Mouse (Mus musculus) stomach, postnatal 0 days (tissue): Measurements from ENCODE around the gene Eif3m. TPM values are rescaled to one million over a fixed set of nuclear protein-coding genes. Genes with fewer than 3 reads are reported as not detected.

ENCODE experiments used
- ATAC-seq: fragments of 200-750 bp; cut with Nextera tagmentation; 2 replicates; pipeline ENCODE4 v1.8.0; 2017; ENCODE audit not compliant: low FRiP score, low TSS enrichment
- DNase-seq: peaks from one replicate; pipeline ENCODE4 v3.0.0-alpha.2; 2016; ENCODE audit warnings: low spot score
- H3K27ac ChIP-seq: fragments of 300-500 bp; sonication (generic); replicated peaks from 2 replicates; pipeline ENCODE4 v1.5.1; 2014; ENCODE audit warnings: mild to moderate bottlenecking, control low read depth
- H3K27me3 ChIP-seq: fragments of 300-500 bp; sonication (generic); 2 replicates; pipeline ENCODE4 v1.6.1; 2014; ENCODE audit warnings: low read length; ENCODE audit not compliant: control insufficient read depth, insufficient read depth
- H3K36me3 ChIP-seq: fragments of 300-500 bp; sonication (generic); 2 replicates; pipeline ENCODE4 v1.6.1; 2014; ENCODE audit warnings: low read length, mixed read lengths; ENCODE audit not compliant: control insufficient read depth, insufficient read depth
- H3K4me1 ChIP-seq: fragments of 300-500 bp; sonication (generic); replicated peaks from 2 replicates; pipeline ENCODE4 v1.6.1; 2014; ENCODE audit warnings: antibody characterized with exemption; ENCODE audit not compliant: control insufficient read depth, insufficient read depth
- H3K4me2 ChIP-seq: fragments of 300-500 bp; sonication (generic); replicated peaks from 2 replicates; pipeline ENCODE4 v1.6.1; 2014; ENCODE audit warnings: low read depth, mild to moderate bottlenecking, control low read depth, moderate library complexity
- H3K4me3 ChIP-seq: fragments of 300-500 bp; sonication (generic); 2 replicates; pipeline ENCODE4 v1.5.1; 2014; ENCODE audit warnings: low read depth, low read length, control low read depth
- H3K9ac ChIP-seq: fragments of 300-500 bp; sonication (generic); 2 replicates; pipeline ENCODE4 v1.6.1; 2014; ENCODE audit warnings: mild to moderate bottlenecking, low read length, control low read depth, mixed read lengths
- H3K9me3 ChIP-seq: fragments of 300-500 bp; sonication (generic); 2 replicates; pipeline ENCODE4 v1.6.1; 2016; ENCODE audit warnings: low read length; ENCODE audit not compliant: control insufficient read depth
- CTCF ChIP-seq: IDR thresholded peaks from 2 replicates; pipeline ENCODE4 v1.5.1; 2016; ENCODE audit warnings: antibody characterized with exemption, low read depth, mild to moderate bottlenecking, moderate library complexity
- EP300 ChIP-seq: optimal IDR thresholded peaks from 2 replicates; pipeline ENCODE3; 2016; ENCODE audit warnings: antibody characterized with exemption
- WGBS: fragments of 180-500 bp; shearing (Covaris S2); extraction: QIAGEN DNeasy Blood & Tissue Kit; methylation state at CpG from one replicate; pipeline ENCODE4 v1.1.7; 2014; 5-methylcytosine and 5-hydroxymethylcytosine counted together
- polyA plus RNA-seq: library from polyadenylated mRNA; unstranded; fragments of >200 nt; fragmentation: Nextera tagmentation; extraction: Ambion mirVana; gene quantifications from 2 replicates; pipeline ENCODE4 v1.2.1, GENCODE M21; 2015

Gene Eif3m
- polyA plus RNA-seq, 1 experiment from 2014 or later, result 213 TPM

- WGBS, result 62% methylated on average over 4 of the region's 4 CpGs
- no peak overlapping the region for H3K4me2 ChIP-seq
- no peak for TF ChIP-seq CTCF
- TF ChIP-seq EP300, result no peak
- H3K27me3 ChIP-seq, result no peaks in the 10 kb centered on the region
- no peak overlapping the region for H3K4me3 ChIP-seq
- no peak overlapping the region for H3K9ac ChIP-seq
- no peak for DNase-seq
- H3K27ac ChIP-seq, result no peak overlapping the region
- no peaks in the 10 kb centered on the region for H3K9me3 ChIP-seq
- no peaks in the 10 kb centered on the region for H3K36me3 ChIP-seq
- ATAC-seq, result no peak
- H3K4me1 ChIP-seq, result no peaks in the 10 kb centered on the region
These were observed 24.0 kb upstream of the Eif3m start for GRCm38 (mm10) chr2:105040859-105041258.

- DNase-seq (no peak), ATAC-seq (no peak)
- TF ChIP-seq CTCF (no peak), EP300 (no peak)
- no peak overlapping the region for H3K27ac ChIP-seq
- no peaks in the 10 kb centered on the region for H3K9me3 ChIP-seq
- 92% methylated on average over 5 of the region's 5 CpGs for WGBS
- H3K4me2 ChIP-seq, result no peak overlapping the region
- H3K4me3 ChIP-seq, result no peak overlapping the region
- H3K27me3 ChIP-seq, result no peaks in the 10 kb centered on the region
- no peaks in the 10 kb centered on the region for H3K36me3 ChIP-seq
- H3K4me1 ChIP-seq, result no peaks in the 10 kb centered on the region
- H3K9ac ChIP-seq, result no peak overlapping the region
These were observed 22.0 kb upstream of the Eif3m start for GRCm38 (mm10) chr2:105038879-105039278.

DNA sequence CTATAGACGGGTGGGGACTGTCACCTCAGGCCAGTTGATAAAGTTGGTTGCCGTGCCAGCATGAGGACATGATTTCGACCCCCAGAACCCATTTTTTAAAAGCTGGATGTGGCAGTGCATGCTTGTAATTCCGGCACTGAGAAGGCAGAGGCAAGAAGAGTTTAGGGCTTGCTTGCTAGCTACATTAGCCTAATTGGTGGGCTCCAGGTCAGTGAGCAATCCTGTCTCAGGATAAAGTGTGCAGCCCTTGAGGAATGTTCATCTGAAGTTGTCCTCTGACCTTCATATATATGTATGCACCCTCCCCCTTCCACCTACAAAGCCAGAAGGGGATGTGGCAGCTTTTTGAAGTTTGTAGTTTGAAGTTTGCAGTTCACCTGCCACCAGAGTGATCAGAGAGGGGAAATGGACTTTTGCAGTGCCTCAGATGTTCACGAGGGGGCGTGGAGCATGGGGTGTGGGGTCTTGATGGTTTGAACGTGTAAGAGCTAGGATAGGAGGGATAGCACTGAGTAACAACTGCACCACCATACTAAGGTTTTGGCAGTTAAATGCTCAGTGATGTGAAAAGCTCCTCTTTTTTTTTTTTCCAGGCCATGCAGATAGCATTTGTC, 21.2 kb upstream of the Eif3m start:
- DNase-seq (no peak), ATAC-seq (no peak)
- Histone ChIP-seq H3K9me3 (no peaks in the 10 kb centered on the region), H3K27ac (no peak overlapping the region), H3K9ac (no peak overlapping the region), H3K4me2 (no peak overlapping the region), H3K4me1 (no peaks in the 10 kb centered on the region), H3K4me3 (no peak overlapping the region), H3K27me3 (no peaks in the 10 kb centered on the region), H3K36me3 (no peaks in the 10 kb centered on the region)
- TF ChIP-seq EP300, result no peak
- TF ChIP-seq CTCF, result no peak
- 71% methylated on average over 7 of the region's 7 CpGs for WGBS

GRCm38 (mm10) chr2:105036401-105037070, 19.7 kb upstream of the Eif3m start:
- Histone ChIP-seq H3K27me3 (no peaks in the 10 kb centered on the region), H3K36me3 (no peaks in the 10 kb centered on the region), H3K4me3 (no peak overlapping the region), H3K9me3 (no peaks in the 10 kb centered on the region), H3K4me2 (no peak overlapping the region), H3K9ac (no peak overlapping the region), H3K4me1 (no peaks in the 10 kb centered on the region), H3K27ac (no peak overlapping the region)
- TF ChIP-seq CTCF (no peak), EP300 (no peak)
- WGBS, result 76% methylated on average over 11 of the region's 11 CpGs
- DNase-seq (no peak), ATAC-seq (no peak)

GRCm38 (mm10) chr2:105035985-105036384, 19.1 kb upstream of the Eif3m start:
- H3K27ac ChIP-seq, result no peak overlapping the region
- DNase-seq (no peak), ATAC-seq (no peak)
- no peaks in the 10 kb centered on the region for H3K9me3 ChIP-seq
- H3K4me1 ChIP-seq, result no peaks in the 10 kb centered on the region
- H3K27me3 ChIP-seq, result no peaks in the 10 kb centered on the region
- no peak overlapping the region for H3K4me2 ChIP-seq
- H3K4me3 ChIP-seq, result no peak overlapping the region
- no peak overlapping the region for H3K9ac ChIP-seq
- 56% methylated on average over 11 of the region's 11 CpGs for WGBS
- H3K36me3 ChIP-seq, result no peaks in the 10 kb centered on the region
- no peak for TF ChIP-seq EP300
- no peak for TF ChIP-seq CTCF

DNA sequence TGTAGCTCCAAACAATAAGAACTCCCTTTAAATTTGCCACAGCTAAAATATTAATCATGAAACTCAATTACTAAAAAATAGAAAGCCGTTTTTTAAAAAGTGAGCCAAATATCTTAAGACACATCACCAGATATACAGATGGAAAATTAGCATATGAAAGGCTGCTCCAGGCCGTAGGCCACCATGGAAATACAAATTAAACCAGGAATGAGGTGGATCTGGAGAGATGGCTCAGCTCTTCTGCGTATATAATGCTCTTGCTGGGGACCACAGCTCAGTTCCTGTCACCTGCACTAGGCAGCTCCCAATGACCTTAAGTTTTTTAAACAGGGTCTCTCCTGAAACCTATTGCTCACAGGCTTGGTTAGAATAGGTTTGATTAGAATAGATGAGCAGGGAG, 17.2 kb upstream of the Eif3m start:
- Histone ChIP-seq H3K4me1 (no peaks in the 10 kb centered on the region), H3K27ac (no peak overlapping the region), H3K4me2 (no peak overlapping the region), H3K9me3 (no peaks in the 10 kb centered on the region), H3K9ac (no peak overlapping the region), H3K36me3 (no peaks in the 10 kb centered on the region), H3K27me3 (no peaks in the 10 kb centered on the region), H3K4me3 (no peak overlapping the region)
- DNase-seq (no peak), ATAC-seq (no peak)
- TF ChIP-seq CTCF, result no peak
- TF ChIP-seq EP300, result no peak
- WGBS, result 90% methylated on average over 3 of the region's 3 CpGs
